In the genomic region with DNA sequence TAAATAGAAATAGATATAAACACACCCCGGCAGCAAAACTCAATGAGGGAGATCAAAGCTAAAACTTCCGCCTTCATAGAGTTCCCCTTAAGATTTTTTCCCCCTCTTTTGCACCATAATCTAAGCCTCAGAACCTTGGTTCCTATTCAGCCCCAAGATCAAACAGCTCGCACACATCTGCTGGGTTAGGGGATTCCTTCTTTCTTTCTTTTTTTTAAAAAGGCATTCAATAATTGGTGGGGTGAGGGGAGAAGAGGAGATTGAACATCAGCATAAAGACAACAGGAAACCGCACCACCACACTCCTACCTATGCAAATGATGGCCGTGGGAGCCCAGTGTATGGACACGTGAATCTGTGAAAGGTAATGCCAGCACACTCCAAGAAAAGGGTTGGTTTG, we compare ENCODE assay signal across 23 mouse cellular contexts.
DNase-seq lines count a peak whose midpoint lies in the region; ATAC-seq and TF ChIP-seq lines count a peak whose summit lies in the region.
"Had no signal": no experiment of that assay in that cellular context is flagged by ENCODE, and none has a peak within 500 bp of the region (broad histone marks: within the 10 kb centered on the region; RNA-seq: fewer than 3 reads in every experiment).

No protein-coding gene starts in this region.

- peak; percentile 42 for DNase-seq in thymus, postnatal 0 days (ENCODE audit: low spot score)
- no peak for DNase-seq in thymus, postnatal 36 days
- DNase-seq in G1E (ENCODE audit: low spot score) = peak; percentile 44
- no peak for DNase-seq in natural killer cell, adult 2 months (ENCODE audit: low spot score in 2 of 2)
- DNase-seq in heart, adult 9 months (ENCODE audit: low spot score in 2 of 2) = no peak
- no peak for DNase-seq in layer of hippocampus, adult 9-11 months
- DNase-seq: adrenal gland, postnatal 25 days; cerebellum, adult 8-10 months; cerebellum, postnatal 36 days; gastrocnemius, postnatal 10 days; heart, postnatal 10 days; kidney, adult 11 months; liver, embryonic 13.5 days; thymus, adult 18-20 months had no signal

- no peak for TF ChIP-seq CTCF in G1E (IDR thresholded peaks at IDR 0.05; ENCODE audit: low read depth, low read length)

- H3K9me3 ChIP-seq in G1E (replicated peaks) = no peaks in the 10 kb centered on the region
- H3K9me3 ChIP-seq: embryonic facial prominence, embryonic 15.5 days; heart, embryonic 12.5 days; hindbrain, embryonic 10.5 days; limb, embryonic 13.5 days; liver, embryonic 13.5 days; lung, embryonic 15.5 days; midbrain, embryonic 15.5 days had no signal

- ATAC-seq in G1E (ENCODE audit: extremely low read depth, insufficient number of reproducible peaks, low FRiP score, poor library complexity, severe bottlenecking) = 0 out of 2 replicates have a peak, but pooled peaks have one; percentile 30
- ATAC-seq in inflammation-experienced regulatory T-cells, adult 6 months = peak; percentile 85
- ATAC-seq: forebrain, embryonic 16.5 days; hindbrain, postnatal 0 days; midbrain, embryonic 15.5 days had no signal

- H3K4me1 ChIP-seq in G1E (ENCODE audit: insufficient read depth, low read depth, low read length) = peaks cover 64% of the 10 kb centered on the region

- peak overlapping the region; percentile 65 for H3K4me3 ChIP-seq in G1E (ENCODE audit: low read depth, low read length)
- H3K4me3 ChIP-seq: embryonic facial prominence, embryonic 15.5 days; heart, embryonic 12.5 days; hindbrain, embryonic 10.5 days; limb, embryonic 13.5 days; liver, embryonic 13.5 days; lung, embryonic 15.5 days; midbrain, embryonic 15.5 days had no signal

- H3K36me3 ChIP-seq in G1E (replicated peaks) = peaks cover 46% of the 10 kb centered on the region
- H3K36me3 ChIP-seq: embryonic facial prominence, embryonic 15.5 days; heart, embryonic 12.5 days; hindbrain, embryonic 10.5 days; limb, embryonic 13.5 days; liver, embryonic 13.5 days; lung, embryonic 15.5 days; midbrain, embryonic 15.5 days had no signal

- H3K27me3 ChIP-seq in G1E (ENCODE audit: insufficient read depth, low read length) = no peaks in the 10 kb centered on the region
- H3K27me3 ChIP-seq: embryonic facial prominence, embryonic 15.5 days; heart, embryonic 12.5 days; limb, embryonic 13.5 days; liver, embryonic 13.5 days; lung, embryonic 15.5 days had no signal

Comparison
In these comparisons a context has a peak if more than half of its experiments do, and no peak if none do; other contexts are left out.
1. DNase-seq: peak in thymus, postnatal 0 days (single experiment) and G1E (single experiment); none in thymus, postnatal 36 days (0 of 2), natural killer cell, adult 2 months (0 of 2), heart, adult 9 months (0 of 2) and layer of hippocampus, adult 9-11 months (single experiment).